Mouse (Mus musculus) midbrain, postnatal 0 days (tissue): ENCODE results near the gene Gm28051. TPM values are rescaled to one million over a fixed set of nuclear protein-coding genes. Genes with fewer than 3 reads are reported as not detected.

Experiments
- ATAC-seq: fragments of 200-750 bp; cut with Nextera tagmentation; 2 replicates; pipeline ENCODE4 v1.8.0; 2017; ENCODE audit warnings: moderate number of reproducible peaks, mild to moderate bottlenecking, moderate TSS enrichment, moderate library complexity; ENCODE audit not compliant: low FRiP score
- DNase-seq: peaks from one replicate; pipeline ENCODE4 v3.0.0-alpha.2; 2015; ENCODE audit warnings: low spot score
- H3K27ac ChIP-seq: fragments of 300-500 bp; sonication (generic); 2 replicates; pipeline ENCODE4 v1.5.1; 2014; ENCODE audit warnings: low read depth, mild to moderate bottlenecking, low read length, mixed read lengths
- H3K27me3 ChIP-seq: fragments of 300-500 bp; sonication (generic); 2 replicates; pipeline ENCODE4 v1.6.1; 2014; ENCODE audit warnings: low read length, control low read depth, mixed read lengths; ENCODE audit not compliant: insufficient read depth
- H3K36me3 ChIP-seq: fragments of 300-500 bp; sonication (generic); 2 replicates; pipeline ENCODE4 v1.6.1; 2014; ENCODE audit warnings: low read length, control low read depth, mixed read lengths; ENCODE audit not compliant: insufficient read depth
- H3K4me1 ChIP-seq: fragments of 300-500 bp; sonication (generic); 2 replicates; pipeline ENCODE4 v1.6.1; 2014; ENCODE audit warnings: mild to moderate bottlenecking, control low read depth, antibody characterized with exemption, low read length, mixed read lengths; ENCODE audit not compliant: insufficient read depth
- H3K4me2 ChIP-seq: fragments of 300-500 bp; sonication (generic); 2 replicates; pipeline ENCODE4 v1.6.1; 2014; ENCODE audit warnings: low read depth, mild to moderate bottlenecking, low read length, mixed read lengths; ENCODE audit not compliant: poor library complexity, severe bottlenecking
- H3K4me3 ChIP-seq: fragments of 300-500 bp; sonication (generic); 2 replicates; pipeline ENCODE4 v1.5.1; 2014; ENCODE audit warnings: low read depth, mild to moderate bottlenecking, low read length, moderate library complexity
- H3K9ac ChIP-seq: fragments of 300-500 bp; sonication (generic); replicated peaks from 2 replicates; pipeline ENCODE4 v1.6.1; 2014; ENCODE audit warnings: mild to moderate bottlenecking, low read length, moderate library complexity, mixed read lengths; ENCODE audit not compliant: poor library complexity, severe bottlenecking
- H3K9me3 ChIP-seq: fragments of 300-500 bp; sonication (generic); 2 replicates; pipeline ENCODE4 v1.6.1; 2016; ENCODE audit warnings: low read length, control low read depth
- CTCF ChIP-seq: IDR thresholded peaks from 2 replicates; pipeline ENCODE4 v1.5.1; 2016; ENCODE audit warnings: antibody characterized with exemption, mild to moderate bottlenecking
- WGBS: fragments of 180-500 bp; shearing (Covaris S2); extraction: QIAGEN DNeasy Blood & Tissue Kit; methylation state at CpG from one replicate; pipeline ENCODE4 v1.1.7; 2014; 5-methylcytosine and 5-hydroxymethylcytosine counted together
- microRNA counts: library from miRNA; unstranded; fragments of <30 nt; microRNA quantifications from one replicate; lab custom pipeline; 2015
- microRNA-seq: library from miRNA; unstranded; fragments of <30 nt; microRNA quantifications from one replicate; pipeline ENCODE4, GENCODE M21; 2016; ENCODE audit warnings: borderline number of aligned reads
- polyA plus RNA-seq: library from polyadenylated mRNA; unstranded; fragments of >200 nt; fragmentation: Nextera tagmentation; extraction: Ambion mirVana; gene quantifications from 2 replicates; pipeline ENCODE4 v1.2.1, GENCODE M21; 2015
- total RNA-seq: library from RNA; depleted of rRNA; stranded (reverse); fragments of >200 nt; gene quantifications from 2 replicates; pipeline ENCODE4 v1.2.3, GENCODE M21; 2014; rRNA removed

Gm28051 gene
- total and polyA plus RNA-seq, 2 experiments from 2014 or later = 0.93 TPM; not detected in 1

DNA sequence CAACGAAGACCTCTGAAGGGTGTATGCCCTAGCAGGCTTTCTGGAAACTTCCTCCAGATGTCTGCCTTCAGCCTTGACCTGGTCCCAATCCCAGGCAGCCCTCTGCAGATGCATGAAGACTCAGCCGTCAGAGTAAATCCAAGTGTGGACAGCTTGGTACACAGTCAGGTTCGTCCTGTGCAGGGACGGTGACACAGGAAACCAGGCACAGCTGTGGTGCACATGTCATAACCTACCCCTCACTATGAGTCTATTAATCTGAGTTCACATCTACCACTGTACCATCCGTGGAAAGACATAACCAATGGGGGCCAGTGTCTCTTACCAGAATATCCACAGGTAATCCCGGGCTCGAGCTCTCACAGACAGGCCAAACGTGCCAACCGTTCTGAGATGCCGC lies 83.0 kb downstream of the Gm28051 start:
- 92% methylated on average over 10 of the region's 10 CpGs for WGBS
- Histone ChIP-seq H3K36me3 (0 out of 2 replicates have a peak, but pooled peaks cover 7% of the 10 kb centered on the region), H3K4me3 (no peak overlapping the region), H3K9me3 (no peaks in the 10 kb centered on the region), H3K27ac (no peak overlapping the region), H3K27me3 (no peaks in the 10 kb centered on the region), H3K4me2 (no peak overlapping the region), H3K9ac (no peak overlapping the region), H3K4me1 (peaks cover 9% of the 10 kb centered on the region; the same call in 1 of the 2 replicates)
- DNase-seq = no peak
- no peak for ATAC-seq
- TF ChIP-seq CTCF = no peak

DNA sequence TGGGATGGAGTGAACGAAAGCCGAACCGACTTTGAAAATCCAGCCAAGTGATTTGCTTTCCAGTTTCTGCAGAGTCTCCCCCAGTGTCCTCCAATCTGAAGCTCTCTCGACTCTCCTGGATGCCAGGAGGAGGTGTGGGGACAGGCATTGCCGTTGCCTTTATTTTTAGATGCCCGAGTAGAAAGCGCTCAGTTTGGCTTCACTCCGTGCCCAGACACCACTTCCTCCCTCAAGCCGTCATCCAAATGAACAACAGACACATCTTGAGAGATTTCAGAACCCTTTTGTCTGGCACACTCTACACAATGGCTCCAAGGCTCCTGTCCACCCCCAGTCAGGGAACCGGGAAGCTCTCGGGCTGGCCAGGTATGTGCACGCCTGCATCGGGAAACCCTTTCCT lies 83.4 kb downstream of the Gm28051 start:
- TF ChIP-seq CTCF = no peak
- 90% methylated on average over 13 of the region's 13 CpGs for WGBS
- H3K4me3 ChIP-seq = no peak overlapping the region
- H3K36me3 ChIP-seq = 0 out of 2 replicates have a peak, but pooled peaks cover 7% of the 10 kb centered on the region
- no peak overlapping the region for H3K4me2 ChIP-seq
- no peaks in the 10 kb centered on the region for H3K9me3 ChIP-seq
- no peak overlapping the region for H3K27ac ChIP-seq
- H3K9ac ChIP-seq = no peak overlapping the region
- H3K27me3 ChIP-seq = no peaks in the 10 kb centered on the region
- no peak for DNase-seq
- peaks cover 9% of the 10 kb centered on the region; the same call in 1 of the 2 replicates for H3K4me1 ChIP-seq
- ATAC-seq = no peak

DNA sequence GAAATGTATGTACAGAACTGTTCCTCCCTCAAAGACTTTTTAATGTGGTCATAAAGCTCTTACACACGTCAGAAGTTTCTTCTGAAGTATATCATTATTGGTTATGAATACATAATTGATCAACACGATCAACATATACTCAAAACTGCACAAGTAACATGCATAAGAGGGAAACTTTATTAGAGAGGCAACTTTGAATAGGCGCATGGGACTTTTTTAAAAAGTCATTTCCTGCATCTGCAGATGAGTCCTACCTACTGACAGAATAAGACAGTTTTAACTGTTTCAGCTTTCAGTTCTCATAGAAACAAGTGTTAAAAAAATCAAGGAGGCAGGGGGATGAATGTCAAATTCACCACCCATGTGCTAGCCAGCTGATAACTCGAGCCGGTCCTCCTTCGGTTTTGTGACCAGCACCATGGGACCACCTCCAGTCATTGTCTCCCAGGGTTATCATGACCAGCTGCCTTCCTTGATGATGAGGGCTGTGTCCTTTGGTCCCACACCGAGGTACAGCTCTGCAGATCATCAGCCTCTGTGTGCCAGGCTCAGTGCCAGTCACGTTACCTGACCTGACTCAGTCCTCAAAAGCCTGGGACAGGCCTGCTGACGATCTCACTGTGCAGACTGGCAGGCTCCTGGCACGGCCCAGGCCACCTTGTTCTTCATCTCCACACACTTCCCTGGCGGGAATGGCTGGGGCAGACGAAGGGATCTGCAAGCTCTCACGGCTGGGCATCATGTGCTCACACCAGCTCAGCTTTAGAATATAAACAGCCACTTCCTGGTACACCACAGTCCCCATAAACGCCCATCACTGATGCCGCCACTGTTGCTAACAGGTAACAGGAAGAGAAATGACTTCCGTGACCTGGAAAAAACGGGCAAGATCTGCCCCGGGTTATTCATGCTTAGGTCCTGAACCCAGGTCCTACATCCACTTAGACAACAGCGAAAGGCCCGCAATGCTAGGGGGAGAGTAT lies 84.4 kb downstream of the Gm28051 start:
- 86% methylated on average over 20 of the region's 20 CpGs for WGBS
- H3K36me3 ChIP-seq = 0 out of 2 replicates have a peak, but pooled peaks cover 7% of the 10 kb centered on the region
- H3K9me3 ChIP-seq = no peaks in the 10 kb centered on the region
- no peak overlapping the region for H3K27ac ChIP-seq
- H3K4me2 ChIP-seq = no peak overlapping the region
- DNase-seq (no peak), ATAC-seq (no peak)
- H3K4me1 ChIP-seq = 0 out of 2 replicates have a peak, but pooled peaks cover 3% of the 10 kb centered on the region
- no peak for TF ChIP-seq CTCF
- H3K27me3 ChIP-seq = no peaks in the 10 kb centered on the region
- no peak overlapping the region for H3K4me3 ChIP-seq
- H3K9ac ChIP-seq = no peak overlapping the region

DNA sequence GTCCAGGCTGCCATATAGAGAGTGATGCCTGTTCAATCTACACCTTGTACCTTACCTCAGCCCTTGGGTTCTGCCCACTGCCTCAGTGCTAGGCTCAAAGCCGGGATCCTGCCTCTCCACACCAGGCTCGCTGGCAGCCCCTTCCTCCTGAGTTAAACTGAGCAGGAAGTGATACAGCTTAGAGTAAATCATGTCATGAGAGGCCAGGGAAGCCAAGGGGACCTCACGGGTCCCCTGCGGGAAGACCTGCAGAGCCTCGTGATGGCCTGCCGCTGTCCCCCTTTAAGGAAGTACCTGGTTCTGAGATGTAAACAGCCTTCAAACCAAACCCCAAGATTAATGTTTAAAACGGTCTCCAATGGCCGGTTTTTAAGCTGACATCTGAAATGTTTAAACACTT lies 85.4 kb downstream of the Gm28051 start:
- WGBS = 80% methylated on average over 8 of the region's 8 CpGs
- no peak for DNase-seq

DNA sequence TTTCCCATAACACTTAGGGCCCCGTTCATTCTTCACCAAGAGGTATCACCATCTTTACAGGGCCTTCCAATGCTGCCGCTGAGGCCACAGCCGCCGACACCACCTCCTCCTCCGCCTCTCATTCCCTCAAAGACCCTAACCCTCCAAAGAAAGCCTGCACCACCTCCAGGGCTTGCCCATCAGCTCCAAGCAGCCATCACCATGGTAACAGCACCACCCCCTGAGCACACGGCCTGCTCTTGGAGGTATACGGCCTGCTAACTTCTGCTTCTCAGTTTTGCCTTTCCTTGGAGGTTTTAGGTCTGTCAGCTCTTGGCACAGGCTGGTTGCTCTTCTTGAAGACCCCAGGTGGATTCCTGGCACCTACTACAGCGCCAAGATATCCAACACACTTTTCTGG lies 86.7 kb downstream of the Gm28051 start:
- Histone ChIP-seq H3K4me2 (no peak overlapping the region), H3K9ac (no peak overlapping the region), H3K9me3 (no peaks in the 10 kb centered on the region), H3K27me3 (no peaks in the 10 kb centered on the region), H3K27ac (no peak overlapping the region), H3K36me3 (0 out of 2 replicates have a peak, but pooled peaks cover 7% of the 10 kb centered on the region), H3K4me3 (no peak overlapping the region), H3K4me1 (no peaks in the 10 kb centered on the region)
- no peak for DNase-seq
- no peak for ATAC-seq
- no peak for TF ChIP-seq CTCF
- WGBS = 37% methylated on average over 8 of the region's 8 CpGs

More for the DNA sequence above, 85.4 kb downstream of the Gm28051 start:
- no peak for ATAC-seq
- Histone ChIP-seq H3K9ac (no peak overlapping the region), H3K4me1 (0 out of 2 replicates have a peak, but pooled peaks cover 2% of the 10 kb centered on the region), H3K36me3 (0 out of 2 replicates have a peak, but pooled peaks cover 7% of the 10 kb centered on the region), H3K4me3 (no peak overlapping the region), H3K9me3 (no peaks in the 10 kb centered on the region), H3K27me3 (no peaks in the 10 kb centered on the region), H3K4me2 (no peak overlapping the region), H3K27ac (no peak overlapping the region)
- no peak for TF ChIP-seq CTCF

MicroRNAs encoded within 50 kb of the gene (microRNA counts, 519-probe panel; counts per million panel counts)
- microRNA mmu-miR-1936 (lab: Ali Mortazavi, UCI) = 528 counts per million, percentile 58 among the panel's probes with 10 or more counts

Small RNA genes within 50 kb of the gene (microRNA-seq; reads per million reads assigned to microRNA genes)
- not detected for gene Mir1936

Other genes starting within 250 kb of the Gm28051 start
- gene Chga, start 202.8 kb downstream of the Gm28051 start, total RNA-seq = 148 and 168 TPM in 2 replicates
- gene Chga, start 202.8 kb downstream of the Gm28051 start, polyA plus RNA-seq = 257 and 272 TPM in 2 replicates
- gene Itpk1, start 52.8 kb downstream of the Gm28051 start, total RNA-seq = 56.0 and 66.6 TPM in 2 replicates
- gene Itpk1, start 52.8 kb downstream of the Gm28051 start, polyA plus RNA-seq = 39.0 and 40.3 TPM in 2 replicates
- gene Moap1, start 14.1 kb downstream of the Gm28051 start, total RNA-seq = 20.9 and 26.5 TPM in 2 replicates
- gene Moap1, start 14.1 kb downstream of the Gm28051 start, polyA plus RNA-seq = 71.8 and 84.8 TPM in 2 replicates
- 5.9 and 6.2 TPM in 2 replicates for gene Tmem251, start 14.0 kb downstream of the Gm28051 start, total RNA-seq
- 11.9 and 12.3 TPM in 2 replicates for gene Tmem251, start 14.0 kb downstream of the Gm28051 start, polyA plus RNA-seq
- gene Gon7, start within 50 bp of the Gm28051 start, total RNA-seq = 14.4 and 21.0 TPM in 2 replicates
- 30.9 and 39.1 TPM in 2 replicates for gene Gon7, start within 50 bp of the Gm28051 start, polyA plus RNA-seq
- 45.3 and 51.0 TPM in 2 replicates for gene Ubr7, start 202 bp upstream of the Gm28051 start, total RNA-seq
- gene Ubr7, start 202 bp upstream of the Gm28051 start, polyA plus RNA-seq = 24.4 and 25.6 TPM in 2 replicates
- 29.7 and 35.1 TPM in 2 replicates for gene Gm20604, start 907 bp upstream of the Gm28051 start, total RNA-seq
- gene Gm20604, start 907 bp upstream of the Gm28051 start, polyA plus RNA-seq = 53.7 and 54.5 TPM in 2 replicates
- 32.2 and 33.8 TPM in 2 replicates for gene Btbd7, start 120.7 kb upstream of the Gm28051 start, total RNA-seq
- gene Btbd7, start 120.7 kb upstream of the Gm28051 start, polyA plus RNA-seq = 6.8 and 9.2 TPM in 2 replicates
- gene Cox8c, start 141.6 kb upstream of the Gm28051 start, total RNA-seq = not detected in 2 replicates
- gene Cox8c, start 141.6 kb upstream of the Gm28051 start, polyA plus RNA-seq = not detected in 2 replicates
- gene Unc79, start 191.1 kb upstream of the Gm28051 start, total RNA-seq = 39.5 and 44.5 TPM in 2 replicates
- 4.5 and 6.7 TPM in 2 replicates for gene Unc79, start 191.1 kb upstream of the Gm28051 start, polyA plus RNA-seq